Mouse (Mus musculus) liver, adult 2 months (tissue): Measurements from ENCODE around the gene Memo1. TPM values are rescaled to one million over a fixed set of nuclear protein-coding genes. Genes with fewer than 3 reads are reported as not detected.
"Not testable (repeated sequence)": the region's sequence is repeated elsewhere in the genome, so short reads cannot be mapped to it uniquely, and the experiment has no call there.

Experiments
- DNase-seq: peaks from one replicate; pipeline ENCODE4 v3.0.0-alpha.2; 2011; ENCODE audit warnings: low read depth, low spot score; ENCODE audit errors: extremely low read depth
- H3K27ac ChIP-seq: fragments of 200-500 bp; replicated peaks from 2 replicates; pipeline ENCODE4 v1.5.1; 2012; ENCODE audit warnings: low read depth, mild to moderate bottlenecking, control low read depth, inconsistent platforms, low read length; ENCODE audit not compliant: insufficient read depth
- H3K27me3 ChIP-seq: fragments of 200-500 bp; 2 replicates; pipeline ENCODE4 v1.6.1; 2012; ENCODE audit warnings: mild to moderate bottlenecking, moderate library complexity, low read length, inconsistent platforms; ENCODE audit not compliant: control insufficient read depth, insufficient read depth
- H3K36me3 ChIP-seq: fragments of 200-500 bp; 2 replicates; pipeline ENCODE4 v1.6.1; 2012; ENCODE audit warnings: low read length, inconsistent platforms; ENCODE audit not compliant: control insufficient read depth, insufficient read depth
- H3K4me1 ChIP-seq: fragments of 200-500 bp; 2 replicates; pipeline ENCODE4 v1.6.1; 2011; ENCODE audit warnings: low read length; ENCODE audit not compliant: control insufficient read depth, insufficient read depth
- H3K4me3 ChIP-seq: fragments of 200-500 bp; 2 replicates; pipeline ENCODE4 v1.5.1; 2011; ENCODE audit warnings: low read depth, mild to moderate bottlenecking, control low read depth, low read length, moderate library complexity; ENCODE audit not compliant: insufficient read depth
- H3K79me2 ChIP-seq: fragments of 200-500 bp; 2 replicates; pipeline ENCODE4 v1.6.1; 2012; ENCODE audit warnings: inconsistent platforms, mild to moderate bottlenecking, low read length, moderate library complexity; ENCODE audit not compliant: control insufficient read depth, insufficient read depth
- H3K9ac ChIP-seq: fragments of 200-500 bp; 2 replicates; pipeline ENCODE4 v1.6.1; 2012; ENCODE audit warnings: low read depth, mild to moderate bottlenecking, control low read depth, inconsistent platforms, low read length
- CTCF ChIP-seq: fragments of 200-500 bp; IDR thresholded peaks from 2 replicates; pipeline ENCODE4 v1.5.1; 2011; ENCODE audit warnings: low read depth, low read length, control low read depth
- POLR2A ChIP-seq: fragments of 200-500 bp; IDR thresholded peaks from 2 replicates; pipeline ENCODE4 v1.6.1; 2011; ENCODE audit warnings: low read length, control low read depth; ENCODE audit not compliant: insufficient read depth; ENCODE audit errors: extremely low read depth
- WGBS: fragments of 180-500 bp; shearing (Covaris S2); methylation state at CpG from one replicate; pipeline ENCODE4 v1.1.7; 2018; 5-methylcytosine and 5-hydroxymethylcytosine counted together
- polyA plus RNA-seq: library from polyadenylated mRNA; depleted of rRNA; stranded (reverse); fragments of >200 nt; gene quantifications from 2 replicates; pipeline ENCODE4 v1.2.3, GENCODE M21; 2012
- total RNA-seq: library from RNA; depleted of rRNA; stranded (reverse); fragments of >200 nt; gene quantifications from 2 replicates; pipeline ENCODE4 v1.2.3, GENCODE M21; 2014

The Memo1 gene
- total and polyA plus RNA-seq, 2 experiments, result 31.8 to 34.5 TPM

- Histone ChIP-seq H3K36me3 (peaks cover 4% of the 10 kb centered on the region; the same call in 1 of the 2 replicates), H3K27ac (no peak overlapping the region), H3K27me3 (no peaks in the 10 kb centered on the region), H3K9ac (no peak overlapping the region), H3K4me1 (no peaks in the 10 kb centered on the region), H3K79me2 (no peaks in the 10 kb centered on the region), H3K4me3 (no peak overlapping the region)
- no peak for DNase-seq
- WGBS, result 89% methylated on average over 9 of the region's 9 CpGs
- TF ChIP-seq POLR2A (no peak), CTCF (no peak)
These were observed 100.6 kb downstream of the Memo1 start for GRCm38 (mm10) chr17:74194755-74195154.

- peaks cover 4% of the 10 kb centered on the region; the same call in 1 of the 2 replicates for H3K36me3 ChIP-seq
- no peak overlapping the region for H3K4me3 ChIP-seq
- no peaks in the 10 kb centered on the region for H3K4me1 ChIP-seq
- H3K27ac ChIP-seq, result no peak overlapping the region
- TF ChIP-seq POLR2A, result no peak
- no peak for TF ChIP-seq CTCF
- WGBS, result 72% methylated on average over 1 of the region's 1 CpGs
- DNase-seq, result no peak
- no peak overlapping the region for H3K9ac ChIP-seq
- no peaks in the 10 kb centered on the region for H3K27me3 ChIP-seq
- no peaks in the 10 kb centered on the region for H3K79me2 ChIP-seq
These were observed 101.9 kb downstream of the Memo1 start for GRCm38 (mm10) chr17:74193463-74193862.

- Histone ChIP-seq H3K4me1 (no peaks in the 10 kb centered on the region), H3K79me2 (no peaks in the 10 kb centered on the region), H3K4me3 (no peak overlapping the region), H3K27ac (no peak overlapping the region), H3K27me3 (no peaks in the 10 kb centered on the region), H3K9ac (no peak overlapping the region), H3K36me3 (no peaks in the 10 kb centered on the region; the same call in 1 of the 2 replicates)
- WGBS, result 90% methylated on average over 5 of the region's 5 CpGs
- TF ChIP-seq CTCF (no peak), POLR2A (no peak)
- no peak for DNase-seq
These were observed 103.9 kb downstream of the Memo1 start for GRCm38 (mm10) chr17:74191446-74191845.

GRCm38 (mm10) chr17:74186197-74186596 is 109.1 kb downstream of the Memo1 start:
- no peaks in the 10 kb centered on the region for H3K4me1 ChIP-seq
- no peak overlapping the region for H3K9ac ChIP-seq
- no peaks in the 10 kb centered on the region for H3K27me3 ChIP-seq
- no peak overlapping the region for H3K27ac ChIP-seq
- 78% methylated on average over 5 of the region's 5 CpGs for WGBS
- no peaks in the 10 kb centered on the region for H3K79me2 ChIP-seq
- TF ChIP-seq CTCF, result no peak
- TF ChIP-seq POLR2A, result no peak
- no peaks in the 10 kb centered on the region; the same call in 1 of the 2 replicates for H3K36me3 ChIP-seq
- H3K4me3 ChIP-seq, result no peak overlapping the region
- no peak for DNase-seq

- no peaks in the 10 kb centered on the region; the same call in 1 of the 2 replicates for H3K36me3 ChIP-seq
- H3K9ac ChIP-seq, result no peak overlapping the region
- H3K27ac ChIP-seq, result no peak overlapping the region
- no peaks in the 10 kb centered on the region for H3K4me1 ChIP-seq
- no peaks in the 10 kb centered on the region for H3K27me3 ChIP-seq
- 86% methylated on average over 1 of the region's 1 CpGs for WGBS
- no peaks in the 10 kb centered on the region for H3K79me2 ChIP-seq
- H3K4me3 ChIP-seq, result no peak overlapping the region
- no peak for DNase-seq
- no peak for TF ChIP-seq POLR2A
- TF ChIP-seq CTCF, result no peak
These were observed 110.6 kb downstream of the Memo1 start for GRCm38 (mm10) chr17:74184739-74185138.

GRCm38 (mm10) chr17:74180889-74181288 is 114.4 kb downstream of the Memo1 start:
- TF ChIP-seq CTCF (no peak), POLR2A (no peak)
- Histone ChIP-seq H3K4me3 (no peak overlapping the region), H3K4me1 (no peaks in the 10 kb centered on the region), H3K9ac (no peak overlapping the region), H3K36me3 (no peaks in the 10 kb centered on the region), H3K79me2 (no peaks in the 10 kb centered on the region), H3K27me3 (no peaks in the 10 kb centered on the region), H3K27ac (no peak overlapping the region)
- DNase-seq, result peak; percentile 13

- not testable (repeated sequence) for H3K36me3 ChIP-seq, H3K9ac ChIP-seq, DNase-seq, H3K79me2 ChIP-seq, H3K27ac ChIP-seq, H3K4me3 ChIP-seq, H3K27me3 ChIP-seq, H3K4me1 ChIP-seq
- 94% methylated on average over 2 of the region's 2 CpGs for WGBS
These were observed 115.7 kb downstream of the Memo1 start for GRCm38 (mm10) chr17:74179640-74180039.
